Mouse (Mus musculus) ES-E14 (cell line): ENCODE data around the gene Gm29609. TPM values are rescaled to one million over a fixed set of nuclear protein-coding genes. Genes with fewer than 3 reads are reported as not detected.

ENCODE experiments used
- DNase-seq: peaks from one replicate; pipeline ENCODE4 v3.0.0-alpha.2; 2013; ENCODE audit warnings: low read depth, low spot score
- H3K27ac ChIP-seq: 2 replicates; pipeline ENCODE4 v1.5.1; 2012; ENCODE audit warnings: low read depth, mild to moderate bottlenecking, low read length, moderate library complexity, mixed read lengths; ENCODE audit not compliant: poor library complexity, insufficient read depth, severe bottlenecking
- H3K36me3 ChIP-seq: 2 replicates; pipeline ENCODE4 v1.6.1; 2012; ENCODE audit warnings: mild to moderate bottlenecking, low read length, moderate library complexity, mixed read lengths; ENCODE audit not compliant: control insufficient read depth, poor library complexity, insufficient read depth, severe bottlenecking
- H3K4me1 ChIP-seq, 2 experiments: fragments of 150-350 bp in 1 of 2; sonication (generic) in 1 of 2; 2 replicates each; pipeline ENCODE4 v1.6.1; 2012; ENCODE audit warnings: low read length in 2 of 2, mild to moderate bottlenecking in 1 of 2, mixed read lengths in 1 of 2; ENCODE audit not compliant: control insufficient read depth in 2 of 2, insufficient read depth in 2 of 2, poor library complexity in 1 of 2
- H3K4me3 ChIP-seq, 2 experiments: fragments of 150-350 bp in 1 of 2; sonication (generic) in 1 of 2; 2 replicates each; pipeline ENCODE4 v1.5.1; 2012; ENCODE audit warnings: low read length in 2 of 2, low read depth in 1 of 2, mild to moderate bottlenecking in 1 of 2, mixed read lengths in 1 of 2; ENCODE audit not compliant: insufficient read depth in 1 of 2, poor library complexity in 1 of 2, severe bottlenecking in 1 of 2
- H3K9ac ChIP-seq: 2 replicates; pipeline ENCODE4 v1.6.1; 2012; ENCODE audit warnings: low read depth, mild to moderate bottlenecking, low read length, mixed read lengths; ENCODE audit not compliant: poor library complexity, insufficient read depth, severe bottlenecking
- H3K9me3 ChIP-seq: fragments of 150-350 bp; sonication (generic); 2 replicates; pipeline ENCODE4 v1.6.1; 2012; ENCODE audit warnings: low read depth, mild to moderate bottlenecking, low read length; ENCODE audit not compliant: control insufficient read depth, insufficient read depth
- CHD2 ChIP-seq: IDR thresholded peaks from 2 replicates; pipeline ENCODE4 v1.6.1; 2014; ENCODE audit warnings: mild to moderate bottlenecking, low read depth, low read length, inconsistent platforms
- HCFC1 ChIP-seq: IDR thresholded peaks from 2 replicates; pipeline ENCODE4 v1.6.1; 2012; ENCODE audit warnings: low read length, inconsistent platforms, borderline replicate concordance; ENCODE audit not compliant: insufficient read depth
- MAFK ChIP-seq: IDR thresholded peaks from 2 replicates; pipeline ENCODE4 v1.6.1; 2014; ENCODE audit warnings: mild to moderate bottlenecking, low read depth, low read length, inconsistent platforms; ENCODE audit not compliant: insufficient read depth
- ZC3H11A ChIP-seq: IDR thresholded peaks from 2 replicates; pipeline ENCODE4 v1.6.1; 2012; ENCODE audit warnings: low read depth, mild to moderate bottlenecking, inconsistent platforms, low read length, borderline replicate concordance
- ZNF384 ChIP-seq: IDR thresholded peaks from 2 replicates; pipeline ENCODE4 v1.6.1; 2012; ENCODE audit warnings: low read depth, low read length, inconsistent platforms
- in situ Hi-C, 2 experiments: fragments of 600-800 bp; cut with MboI; formaldehyde crosslinking; loops; one replicate each; pipeline ENCODE4 v1.15.1; 2025; ENCODE audit warnings: low sequenced_read_pairs in 2 of 2, inconsistent platforms in 1 of 2; ENCODE audit not compliant: unreplicated experiment in 2 of 2
- total RNA-seq: library from RNA; depleted of rRNA; stranded (reverse); fragments of 300-350 nt; gene quantifications from 2 replicates; pipeline ENCODE4 v1.2.3, GENCODE M21; 2012

Gene Gm29609
- total RNA-seq, 1 experiment: 3.1 TPM

DNA sequence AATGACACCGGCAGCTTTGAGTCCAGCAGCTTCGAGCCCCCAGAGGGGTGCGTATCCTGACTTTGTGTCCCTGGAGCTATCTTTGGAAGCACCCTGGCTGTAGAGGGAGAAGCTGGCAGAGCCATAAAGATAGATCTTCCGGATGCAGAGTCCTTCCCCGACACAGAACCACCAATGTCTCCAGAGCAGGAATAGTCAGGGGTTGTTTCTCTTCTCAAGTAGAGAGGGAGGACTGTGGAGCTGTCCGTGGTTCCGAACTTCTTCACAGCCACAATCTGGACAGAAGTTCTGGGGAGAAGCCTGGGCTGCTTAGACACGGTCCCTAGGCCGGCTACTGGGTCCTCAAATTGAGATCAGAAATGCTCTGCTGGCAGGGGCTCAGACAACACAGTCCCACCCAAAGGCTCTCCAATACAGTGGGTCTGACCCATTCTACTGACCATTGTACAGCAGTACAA is 40.7 kb downstream of the Gm29609 start:
- H3K4me1 ChIP-seq: peaks cover 0 to 8% of the 10 kb centered on the region in 2 experiments; a peak in 1 of 4 replicates
- peak overlapping the region; percentile 62 to 64; a peak in 3 of 4 replicates for H3K4me3 ChIP-seq
- H3K9ac ChIP-seq: no peak overlapping the region
- in situ Hi-C loops: no loop called here
- no peak overlapping the region for H3K27ac ChIP-seq
- no peak for DNase-seq
- TF ChIP-seq ZNF384 (no peak), HCFC1 (no peak), ZC3H11A (no peak), MAFK (no peak), CHD2 (no peak)
- H3K9me3 ChIP-seq: no peaks in the 10 kb centered on the region
- H3K36me3 ChIP-seq: 0 out of 2 replicates have a peak, but pooled peaks cover 3% of the 10 kb centered on the region

DNA sequence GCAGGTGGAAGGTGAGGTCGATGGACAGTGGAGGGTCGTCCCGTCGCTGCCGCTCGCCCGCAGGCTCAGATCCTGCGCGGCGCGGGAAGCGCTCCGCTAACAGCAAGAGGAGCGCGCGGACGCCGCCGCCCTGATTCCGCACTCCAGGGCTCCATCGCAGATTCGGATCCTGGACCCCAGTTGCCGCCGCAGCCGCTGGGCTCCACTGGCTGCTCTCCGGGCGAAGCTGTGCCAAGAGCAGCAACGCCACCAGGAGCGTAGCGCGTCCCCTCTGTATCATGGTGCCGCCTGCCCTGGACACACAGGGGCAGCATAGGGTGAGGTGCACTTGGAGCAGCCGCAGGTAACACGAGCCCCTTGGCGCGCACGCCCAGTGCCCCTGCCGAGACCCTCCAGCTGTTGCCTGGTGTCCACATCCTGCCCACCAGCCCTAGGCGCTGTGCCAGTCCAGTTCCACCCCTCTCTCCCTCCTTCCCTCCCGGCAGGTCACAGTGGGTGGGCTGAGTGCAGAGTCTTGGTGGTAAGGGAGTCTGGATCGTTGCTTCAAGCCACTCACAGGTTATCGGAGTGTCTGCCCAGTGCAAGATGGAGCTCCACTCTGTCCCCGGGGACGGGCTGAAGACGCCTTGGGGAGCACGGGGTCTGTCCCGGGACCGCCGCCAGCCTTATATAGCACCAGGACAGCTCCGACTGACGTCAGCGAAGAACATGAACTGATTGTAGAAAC is 41.3 kb downstream of the Gm29609 start, which contains the start of gene Ucn:
TSS of gene Ucn (minus strand) at position 589 of the 727 bp plus-strand sequence.
- Histone ChIP-seq H3K4me3 (peak within 1 kb of the TSS; percentile 62 to 64), H3K36me3 (0 out of 2 replicates have a peak, but pooled peaks cover 3% of the 10 kb centered on the region), H3K27ac (no peak within 1 kb of the TSS), H3K9me3 (no peaks in the 10 kb centered on the region), H3K4me1 (peaks cover 0 to 8% of the 10 kb centered on the region in 2 experiments; a peak in 1 of 4 replicates), H3K9ac (peak within 1 kb of the TSS; percentile 26; the same call in 1 of the 2 replicates)
- no peak for DNase-seq
- in situ Hi-C loops: no loop called here
- TF ChIP-seq MAFK: no peak
- no peak for TF ChIP-seq HCFC1
- TF ChIP-seq ZNF384: no peak
- TF ChIP-seq CHD2: no peak
- TF ChIP-seq ZC3H11A: no peak

DNA sequence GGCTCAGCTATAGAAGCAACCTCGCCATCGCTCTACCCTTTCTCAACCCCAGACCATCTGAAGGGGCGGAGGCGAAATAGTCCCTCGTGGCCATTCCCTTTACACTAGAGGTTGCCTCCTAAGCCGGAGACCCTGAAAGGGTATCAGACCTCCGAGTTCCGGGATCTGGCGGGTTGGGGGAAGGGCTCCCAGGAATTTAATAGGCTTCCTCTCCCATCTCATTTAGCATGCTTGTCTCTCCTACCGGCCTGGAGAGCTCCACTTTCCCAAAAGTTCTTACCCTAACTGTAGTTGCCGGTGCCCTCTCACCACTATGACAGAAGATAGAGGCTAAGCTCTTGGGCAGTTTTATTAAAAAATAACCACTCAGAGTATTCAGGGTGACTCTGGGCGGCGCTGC is 42.1 kb downstream of the Gm29609 start:
- Histone ChIP-seq H3K9me3 (no peaks in the 10 kb centered on the region), H3K9ac (no peak overlapping the region), H3K27ac (no peak overlapping the region), H3K36me3 (0 out of 2 replicates have a peak, but pooled peaks cover 3% of the 10 kb centered on the region), H3K4me1 (peaks cover 0 to 8% of the 10 kb centered on the region in 2 experiments; a peak in 1 of 4 replicates), H3K4me3 (peak overlapping the region; percentile 62 to 64)
- no peak for TF ChIP-seq ZC3H11A
- TF ChIP-seq ZNF384: no peak
- no peak for TF ChIP-seq CHD2
- TF ChIP-seq HCFC1: no peak
- no peak for TF ChIP-seq MAFK
- DNase-seq: no peak
- in situ Hi-C loops: no loop called here

DNA sequence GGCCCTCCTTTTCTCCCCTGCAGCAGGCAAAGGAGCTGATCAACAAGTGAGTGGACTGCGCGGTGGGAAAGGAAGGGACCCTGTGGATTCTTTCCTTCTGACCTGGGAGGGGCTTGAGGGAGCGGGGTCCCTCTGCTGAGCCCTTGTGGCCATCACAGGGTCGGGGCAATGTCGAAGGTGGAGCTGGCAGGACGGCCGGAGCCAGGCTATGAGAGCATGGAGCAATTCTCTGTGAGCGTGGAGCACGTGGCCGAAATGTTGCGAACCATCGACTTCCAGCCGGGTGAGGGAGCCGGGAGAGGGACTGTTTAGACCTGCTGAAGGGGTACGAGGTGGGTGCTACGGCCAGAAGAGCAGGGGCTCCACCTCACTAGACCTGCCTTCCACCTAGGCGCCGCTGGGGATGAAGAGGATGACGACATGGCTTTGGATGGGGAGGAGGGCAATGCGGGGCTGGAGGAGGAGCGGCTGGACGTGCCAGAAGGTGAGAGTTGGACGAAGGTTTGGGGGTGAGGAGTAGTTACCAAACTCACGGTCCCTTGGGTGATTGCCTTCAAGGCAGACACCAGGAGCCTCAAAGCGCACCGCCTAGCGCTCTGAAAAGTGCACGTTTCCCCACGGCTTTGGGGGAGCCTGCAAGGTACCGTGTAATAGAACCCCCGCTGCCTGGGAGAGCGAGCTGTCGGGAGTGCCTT is 42.8 kb downstream of the Gm29609 start:
- no peak overlapping the region for H3K9ac ChIP-seq
- in situ Hi-C loops: no loop called here

More for the DNA sequence above, 42.8 kb downstream of the Gm29609 start:
- Histone ChIP-seq H3K9me3 (no peaks in the 10 kb centered on the region), H3K27ac (no peak overlapping the region), H3K4me3 (peak overlapping the region; percentile 62 to 64; a peak in 3 of 4 replicates), H3K4me1 (peaks cover 0 to 8% of the 10 kb centered on the region in 2 experiments; a peak in 1 of 4 replicates), H3K36me3 (0 out of 2 replicates have a peak, but pooled peaks cover 3% of the 10 kb centered on the region)
- no peak for DNase-seq
- TF ChIP-seq CHD2 (no peak), HCFC1 (no peak), MAFK (no peak), ZNF384 (no peak), ZC3H11A (no peak)
